Mouse (Mus musculus) limb, embryonic 15.5 days (tissue): ENCODE measurements around the gene Mpv17l2. TPM values are rescaled to one million over a fixed set of nuclear protein-coding genes. Genes with fewer than 3 reads are reported as not detected.

Experiments used
- microRNA-seq: library from miRNA; unstranded; fragments of <30 nt; microRNA quantifications from one replicate; pipeline ENCODE4, GENCODE M21; 2016
- polyA plus RNA-seq: library from polyadenylated mRNA; unstranded; fragments of >200 nt; fragmentation: Nextera tagmentation; extraction: Ambion mirVana; gene quantifications from 2 replicates; pipeline ENCODE4 v1.2.1, GENCODE M21; 2015

Mpv17l2 gene
- polyA plus RNA-seq, 1 experiment from 2014 or later: 41.9 TPM

Small RNA genes lying within 50 kb of the gene (microRNA-seq; reads per million reads assigned to microRNA genes)
- not detected for gene Mir7240

Other genes starting within 250 kb of the Mpv17l2 start
- gene Fkbp8, start 233.2 kb downstream of the Mpv17l2 start, polyA plus RNA-seq: 274 and 278 TPM in 2 replicates
- 53.8 and 55.1 TPM in 2 replicates for gene Kxd1, start 233.0 kb downstream of the Mpv17l2 start, polyA plus RNA-seq
- gene Ell, start 221.5 kb downstream of the Mpv17l2 start, polyA plus RNA-seq: 20.4 and 21.1 TPM in 2 replicates
- gene Isyna1, start 166.6 kb downstream of the Mpv17l2 start, polyA plus RNA-seq: 111 and 123 TPM in 2 replicates
- 119 and 120 TPM in 2 replicates for gene Ssbp4, start 152.1 kb downstream of the Mpv17l2 start, polyA plus RNA-seq
- 3.2 and 3.3 TPM in 2 replicates for gene Lrrc25, start 144.8 kb downstream of the Mpv17l2 start, polyA plus RNA-seq
- gene Gdf15, start 128.5 kb downstream of the Mpv17l2 start, polyA plus RNA-seq: 0.16 and 0.24 TPM in 2 replicates
- 57.5 and 60.7 TPM in 2 replicates for gene Pgpep1, start 100.6 kb downstream of the Mpv17l2 start, polyA plus RNA-seq
- gene Lsm4, start 87.7 kb downstream of the Mpv17l2 start, polyA plus RNA-seq: 199 and 201 TPM in 2 replicates
- gene Jund, start 62.0 kb downstream of the Mpv17l2 start, polyA plus RNA-seq: 69.8 and 81.5 TPM in 2 replicates
- 0.04 TPM in 2 replicates for gene Iqcn, start 57.5 kb downstream of the Mpv17l2 start, polyA plus RNA-seq
- gene Gm3336, start 42.4 kb downstream of the Mpv17l2 start, polyA plus RNA-seq: not detected in 2 replicates
- gene Pde4c, start 37.2 kb downstream of the Mpv17l2 start, polyA plus RNA-seq: 0.05 and 0.16 TPM in 2 replicates
- 17.1 and 19.4 TPM in 2 replicates for gene Rab3a, start 6.3 kb downstream of the Mpv17l2 start, polyA plus RNA-seq
- 85.8 and 91.4 TPM in 2 replicates for gene Pik3r2, start 15.8 kb upstream of the Mpv17l2 start, polyA plus RNA-seq
- gene Mast3, start 44.1 kb upstream of the Mpv17l2 start, polyA plus RNA-seq: 13.8 and 14.4 TPM in 2 replicates
- 0.13 and 0.35 TPM in 2 replicates for gene Il12rb1, start 47.5 kb upstream of the Mpv17l2 start, polyA plus RNA-seq
- 6.7 and 8.8 TPM in 2 replicates for gene Arrdc2, start 78.8 kb upstream of the Mpv17l2 start, polyA plus RNA-seq
- gene Kcnn1, start 102.3 kb upstream of the Mpv17l2 start, polyA plus RNA-seq: 2.3 and 3.1 TPM in 2 replicates
- 95.8 and 101 TPM in 2 replicates for gene Ccdc124, start 113.0 kb upstream of the Mpv17l2 start, polyA plus RNA-seq
- gene Slc5a5, start 131.8 kb upstream of the Mpv17l2 start, polyA plus RNA-seq: 0.44 and 0.70 TPM in 2 replicates
- gene Rpl18a, start 136.5 kb upstream of the Mpv17l2 start, polyA plus RNA-seq: 3,854 and 4,707 TPM in 2 replicates
- 43.3 and 49.4 TPM in 2 replicates for gene Map1s, start 145.0 kb upstream of the Mpv17l2 start, polyA plus RNA-seq